ENCODE assay signal across 26 mouse cellular contexts in the genomic region with DNA sequence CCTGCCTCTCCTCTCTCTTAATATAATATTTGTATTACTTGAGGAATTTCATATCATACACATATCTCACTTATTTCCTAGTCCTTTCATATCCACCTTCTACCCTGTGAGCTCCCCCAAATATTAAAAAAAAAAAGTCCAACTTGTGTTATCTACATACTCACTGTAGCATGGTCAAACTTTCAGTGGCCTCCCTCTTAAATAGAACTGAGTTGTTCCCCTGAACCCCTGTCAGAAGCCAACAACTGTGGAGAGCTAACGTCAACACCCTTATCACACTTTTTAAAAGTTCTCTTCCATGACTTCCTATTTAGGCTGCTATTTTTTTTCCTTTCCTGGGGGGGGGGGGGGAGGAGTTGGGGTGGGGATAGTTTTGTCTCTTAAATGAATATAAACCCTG. TPM values are rescaled to one million over a fixed set of nuclear protein-coding genes. Genes with fewer than 3 reads are reported as not detected.
DNase-seq lines count a peak whose midpoint lies in the region; ATAC-seq lines count a peak whose summit lies in the region.
"Had no signal": no experiment of that assay in that cellular context is flagged by ENCODE, and none has a peak within 500 bp of the region (broad histone marks: within the 10 kb centered on the region; RNA-seq: fewer than 3 reads in every experiment).

No protein-coding gene starts in this region.

- ATAC-seq in heart, embryonic 16.5 days (replicated peaks; ENCODE audit: extremely low read depth, insufficient read depth, low FRiP score), result 0 out of 2 replicates have a peak, but pooled peaks have one; percentile 14
- no peak for ATAC-seq in heart, embryonic 11.5 days (replicated peaks; ENCODE audit: insufficient number of reproducible peaks, low FRiP score, low TSS enrichment)
- ATAC-seq in lung, embryonic 16.5 days (ENCODE audit: low read depth), result peak; percentile 52
- 0 out of 2 replicates have a peak, but pooled peaks have one; percentile 34 for ATAC-seq in liver, embryonic 13.5 days (ENCODE audit: low read depth)
- ATAC-seq: activated CD4-positive, CD25-positive, alpha-beta regulatory T cell, adult 4 months; CD4-positive, CD25-positive, alpha-beta regulatory T cell, adult 4 months; hindbrain, embryonic 16.5 days; midbrain, embryonic 16.5 days had no signal

- no peak overlapping the region for H3K27ac ChIP-seq in heart, embryonic 16.5 days (ENCODE audit: low read length)
- H3K27ac ChIP-seq in heart, embryonic 11.5 days (ENCODE audit: low read depth, low read length), result no peak overlapping the region
- peak overlapping the region; percentile 34 for H3K27ac ChIP-seq in lung, embryonic 16.5 days (ENCODE audit: low read length)
- H3K27ac ChIP-seq in liver, embryonic 13.5 days, result no peak overlapping the region
- H3K27ac ChIP-seq: embryonic facial prominence, embryonic 10.5 days; embryonic facial prominence, embryonic 15.5 days; forebrain, embryonic 12.5 days; kidney, embryonic 15.5 days; limb, embryonic 13.5 days; midbrain, embryonic 10.5 days; neural tube, embryonic 13.5 days had no signal

- H3K36me3 ChIP-seq in heart, embryonic 16.5 days (ENCODE audit: control insufficient read depth, insufficient read depth), result no peaks in the 10 kb centered on the region
- H3K36me3 ChIP-seq in heart, embryonic 11.5 days (ENCODE audit: control insufficient read depth, insufficient read depth, low read length), result no peaks in the 10 kb centered on the region
- H3K36me3 ChIP-seq in lung, embryonic 16.5 days (ENCODE audit: control insufficient read depth, insufficient read depth, low read length), result no peaks in the 10 kb centered on the region
- H3K36me3 ChIP-seq in liver, embryonic 13.5 days, result no peaks in the 10 kb centered on the region
- H3K36me3 ChIP-seq: embryonic facial prominence, embryonic 10.5 days; embryonic facial prominence, embryonic 15.5 days; forebrain, embryonic 12.5 days; kidney, embryonic 15.5 days; limb, embryonic 13.5 days; midbrain, embryonic 10.5 days; neural tube, embryonic 13.5 days had no signal

- peaks cover 15% of the 10 kb centered on the region for H3K4me1 ChIP-seq in heart, embryonic 16.5 days (ENCODE audit: control insufficient read depth, insufficient read depth, low read length)
- peaks cover 12% of the 10 kb centered on the region for H3K4me1 ChIP-seq in heart, embryonic 11.5 days (ENCODE audit: control insufficient read depth, insufficient read depth, low read length)
- no peaks in the 10 kb centered on the region for H3K4me1 ChIP-seq in lung, embryonic 16.5 days (replicated peaks; ENCODE audit: control insufficient read depth, insufficient read depth, low read length)
- H3K4me1 ChIP-seq in liver, embryonic 13.5 days (replicated peaks), result peaks cover 31% of the 10 kb centered on the region
- H3K4me1 ChIP-seq: forebrain, embryonic 12.5 days; midbrain, embryonic 10.5 days; neural tube, embryonic 13.5 days had no signal

- no peaks in the 10 kb centered on the region for H3K9me3 ChIP-seq in heart, embryonic 16.5 days (replicated peaks; ENCODE audit: control insufficient read depth, low read length)
- H3K9me3 ChIP-seq in heart, embryonic 11.5 days (replicated peaks; ENCODE audit: control insufficient read depth, low read length), result no peaks in the 10 kb centered on the region
- H3K9me3 ChIP-seq in lung, embryonic 16.5 days (ENCODE audit: control insufficient read depth, low read length), result no peaks in the 10 kb centered on the region
- no peaks in the 10 kb centered on the region for H3K9me3 ChIP-seq in liver, embryonic 13.5 days (replicated peaks)
- H3K9me3 ChIP-seq: embryonic facial prominence, embryonic 10.5 days; embryonic facial prominence, embryonic 15.5 days; forebrain, embryonic 12.5 days; kidney, embryonic 15.5 days; limb, embryonic 13.5 days; midbrain, embryonic 10.5 days; neural tube, embryonic 13.5 days had no signal

- H3K27me3 ChIP-seq in heart, embryonic 16.5 days (ENCODE audit: control insufficient read depth, insufficient read depth, low read length), result no peaks in the 10 kb centered on the region
- H3K27me3 ChIP-seq in heart, embryonic 11.5 days (ENCODE audit: control insufficient read depth, insufficient read depth, low read length), result no peaks in the 10 kb centered on the region
- no peaks in the 10 kb centered on the region for H3K27me3 ChIP-seq in lung, embryonic 16.5 days (ENCODE audit: control insufficient read depth, insufficient read depth, low read depth, low read length)
- H3K27me3 ChIP-seq in liver, embryonic 13.5 days, result no peaks in the 10 kb centered on the region
- H3K27me3 ChIP-seq: embryonic facial prominence, embryonic 15.5 days; forebrain, embryonic 12.5 days; kidney, embryonic 15.5 days; limb, embryonic 13.5 days; neural tube, embryonic 13.5 days had no signal

- DNase-seq in lung, postnatal 25 days (ENCODE audit: low spot score), result no peak
- DNase-seq in liver, embryonic 13.5 days, result no peak
- DNase-seq in embryo, embryonic 10.5 days (ENCODE audit: low spot score), result no peak
- no peak for DNase-seq in right cerebral cortex, adult 2 months (ENCODE audit: low spot score in 2 of 2)
- DNase-seq: adrenal gland, adult 8-10 months; cerebellum, adult 2 months; forebrain, postnatal 0 days; heart, postnatal 10 days; kidney, adult 18-20 months; kidney, postnatal 25 days; thymus, adult 2 months; thymus, postnatal 4 days had no signal

- H3K4me3 ChIP-seq in heart, embryonic 16.5 days (ENCODE audit: low read length), result no peak overlapping the region
- no peak overlapping the region for H3K4me3 ChIP-seq in heart, embryonic 11.5 days (ENCODE audit: low read depth, low read length)
- no peak overlapping the region for H3K4me3 ChIP-seq in lung, embryonic 16.5 days (ENCODE audit: low read length)
- no peak overlapping the region for H3K4me3 ChIP-seq in liver, embryonic 13.5 days (replicated peaks)
- H3K4me3 ChIP-seq: embryonic facial prominence, embryonic 10.5 days; embryonic facial prominence, embryonic 15.5 days; forebrain, embryonic 12.5 days; kidney, embryonic 15.5 days; limb, embryonic 13.5 days; midbrain, embryonic 10.5 days; neural tube, embryonic 13.5 days had no signal

- no peak overlapping the region for H3K9ac ChIP-seq in heart, embryonic 16.5 days (ENCODE audit: low read length)
- no peak overlapping the region for H3K9ac ChIP-seq in heart, embryonic 11.5 days (ENCODE audit: low read depth, low read length)
- H3K9ac ChIP-seq in lung, embryonic 16.5 days (ENCODE audit: low read length), result no peak overlapping the region
- H3K9ac ChIP-seq in liver, embryonic 13.5 days, result no peak overlapping the region
- H3K9ac ChIP-seq: embryonic facial prominence, embryonic 15.5 days; forebrain, embryonic 12.5 days; forebrain, postnatal 0 days; kidney, embryonic 15.5 days; limb, embryonic 13.5 days; neural tube, embryonic 13.5 days had no signal

- 17% methylated on average over 1 of the region's 1 CpGs for WGBS in heart, embryonic 16.5 days
- WGBS in heart, embryonic 11.5 days (ENCODE audit: insufficient replicate concordance), result 4% methylated on average over 1 of the region's 1 CpGs
- 4% methylated on average over 1 of the region's 1 CpGs for WGBS in lung, embryonic 16.5 days
- 17% methylated on average over 1 of the region's 1 CpGs for WGBS in liver, embryonic 13.5 days (ENCODE audit: insufficient replicate concordance)

- no peak overlapping the region for H3K4me2 ChIP-seq in heart, embryonic 16.5 days (ENCODE audit: low read depth, low read length)
- H3K4me2 ChIP-seq in heart, embryonic 11.5 days, result no peak overlapping the region
- H3K4me2 ChIP-seq in lung, embryonic 16.5 days (ENCODE audit: low read depth, low read length), result no peak overlapping the region
- no peak overlapping the region for H3K4me2 ChIP-seq in liver, embryonic 13.5 days
- H3K4me2 ChIP-seq: embryonic facial prominence, embryonic 15.5 days; forebrain, embryonic 12.5 days; kidney, embryonic 15.5 days; limb, embryonic 13.5 days; neural tube, embryonic 13.5 days had no signal

RNA-seq across cellular contexts. Expression of a gene that starts 7.3 kb away (rescaled TPM):
- polyA plus RNA-seq in heart, embryonic 16.5 days (2015; fragmentation: Nextera tagmentation; extraction: Ambion mirVana), result 2.5 and 4.3 TPM in 2 replicates
- polyA plus RNA-seq in heart, embryonic 11.5 days (2014; fragmentation: Nextera tagmentation; extraction: Ambion mirVana), result 0.56 and 0.89 TPM in 2 replicates
- polyA plus RNA-seq in lung, embryonic 16.5 days (2015; fragmentation: Nextera tagmentation; extraction: Ambion mirVana), result 0.73 and 2.0 TPM in 2 replicates
- 0.15 and 0.20 TPM in 2 replicates for polyA plus RNA-seq in liver, embryonic 13.5 days (2015; fragmentation: Nextera tagmentation; extraction: Ambion mirVana)
- polyA plus RNA-seq: activated CD4-positive, CD25-positive, alpha-beta regulatory T cell, adult 4 months had no signal
